Mouse (Mus musculus) intestine, postnatal 0 days (tissue): ENCODE measurements around the gene Pknox1. TPM values are rescaled to one million over a fixed set of nuclear protein-coding genes. Genes with fewer than 3 reads are reported as not detected.

Source experiments
- ATAC-seq: fragments of 200-750 bp; cut with Nextera tagmentation; 2 replicates; pipeline ENCODE4 v1.8.0; 2017; ENCODE audit warnings: mild to moderate bottlenecking, moderate TSS enrichment, moderate library complexity
- H3K27ac ChIP-seq: fragments of 300-500 bp; sonication (generic); 2 replicates; pipeline ENCODE4 v1.5.1; 2014; ENCODE audit warnings: mild to moderate bottlenecking, low read depth, low read length, moderate library complexity
- H3K27me3 ChIP-seq: fragments of 300-500 bp; sonication (generic); replicated peaks from 2 replicates; pipeline ENCODE4 v1.6.1; 2014; ENCODE audit warnings: low read length, mixed read lengths; ENCODE audit not compliant: control insufficient read depth, insufficient read depth
- H3K36me3 ChIP-seq: fragments of 300-500 bp; sonication (generic); 2 replicates; pipeline ENCODE4 v1.6.1; 2014; ENCODE audit warnings: mild to moderate bottlenecking, moderate library complexity; ENCODE audit not compliant: control insufficient read depth, insufficient read depth
- H3K4me1 ChIP-seq: fragments of 300-500 bp; sonication (generic); replicated peaks from 2 replicates; pipeline ENCODE4 v1.6.1; 2014; ENCODE audit warnings: antibody characterized with exemption, low read length, mixed read lengths; ENCODE audit not compliant: control insufficient read depth, insufficient read depth
- H3K4me2 ChIP-seq: fragments of 300-500 bp; sonication (generic); replicated peaks from 2 replicates; pipeline ENCODE4 v1.6.1; 2014; ENCODE audit warnings: low read depth, mild to moderate bottlenecking, moderate library complexity
- H3K4me3 ChIP-seq: fragments of 300-500 bp; sonication (generic); 2 replicates; pipeline ENCODE4 v1.5.1; 2014; ENCODE audit warnings: low read depth, low read length
- H3K9ac ChIP-seq: fragments of 300-500 bp; sonication (generic); 2 replicates; pipeline ENCODE4 v1.6.1; 2014; ENCODE audit warnings: mild to moderate bottlenecking, low read depth, low read length
- H3K9me3 ChIP-seq: fragments of 300-500 bp; sonication (generic); 2 replicates; pipeline ENCODE4 v1.6.1; 2016; ENCODE audit warnings: mixed run types; ENCODE audit not compliant: control insufficient read depth
- CTCF ChIP-seq: sonication (generic); IDR thresholded peaks from 2 replicates; pipeline ENCODE4 v1.5.1; 2016; ENCODE audit warnings: low read depth, mild to moderate bottlenecking, control low read depth, antibody characterized with exemption, moderate library complexity
- WGBS: fragments of 180-500 bp; shearing (Covaris S2); extraction: QIAGEN DNeasy Blood & Tissue Kit; methylation state at CpG from one replicate; pipeline ENCODE4 v1.1.7; 2014; 5-methylcytosine and 5-hydroxymethylcytosine counted together
- polyA plus RNA-seq: library from polyadenylated mRNA; unstranded; fragments of >200 nt; fragmentation: Nextera tagmentation; extraction: Ambion mirVana; gene quantifications from 2 replicates; pipeline ENCODE4 v1.2.1, GENCODE M21; 2015

Gene Pknox1
- polyA plus RNA-seq, 1 experiment from 2014 or later = 10.3 TPM

- Histone ChIP-seq H3K9me3 (no peaks in the 10 kb centered on the region), H3K4me1 (peaks cover 13% of the 10 kb centered on the region; the same call in 1 of the 2 replicates), H3K4me3 (no peak overlapping the region), H3K9ac (no peak overlapping the region), H3K27ac (no peak overlapping the region), H3K36me3 (no peaks in the 10 kb centered on the region), H3K4me2 (no peak overlapping the region), H3K27me3 (no peaks in the 10 kb centered on the region)
- 71% methylated on average over 9 of the region's 9 CpGs for WGBS
- ATAC-seq = peak; percentile 77
- TF ChIP-seq CTCF = no peak
These were observed 5.9 kb downstream of the Pknox1 start for GRCm38 (mm10) chr17:31570321-31570925.

GRCm38 (mm10) chr17:31571689-31572088 is 7.2 kb downstream of the Pknox1 start:
- no peak overlapping the region for H3K9ac ChIP-seq
- H3K4me1 ChIP-seq = peaks cover 7% of the 10 kb centered on the region; the same call in 1 of the 2 replicates
- H3K4me2 ChIP-seq = no peak overlapping the region
- H3K4me3 ChIP-seq = no peak overlapping the region
- TF ChIP-seq CTCF = peak; percentile 31; the same call in 1 of the 2 replicates
- H3K27ac ChIP-seq = no peak overlapping the region
- WGBS = 82% methylated on average over 5 of the region's 5 CpGs
- no peaks in the 10 kb centered on the region for H3K9me3 ChIP-seq
- ATAC-seq = no peak
- no peaks in the 10 kb centered on the region for H3K27me3 ChIP-seq
- no peaks in the 10 kb centered on the region for H3K36me3 ChIP-seq

- no peak overlapping the region for H3K9ac ChIP-seq
- no peak overlapping the region for H3K27ac ChIP-seq
- WGBS = 75% methylated on average over 7 of the region's 7 CpGs
- no peaks in the 10 kb centered on the region for H3K27me3 ChIP-seq
- ATAC-seq = no peak
- no peak overlapping the region for H3K4me2 ChIP-seq
- no peaks in the 10 kb centered on the region for H3K36me3 ChIP-seq
- H3K9me3 ChIP-seq = no peaks in the 10 kb centered on the region
- no peak overlapping the region for H3K4me3 ChIP-seq
- no peak for TF ChIP-seq CTCF
- no peaks in the 10 kb centered on the region; the same call in 1 of the 2 replicates for H3K4me1 ChIP-seq
These were observed 10.1 kb downstream of the Pknox1 start for GRCm38 (mm10) chr17:31574662-31575061.

- H3K4me1 ChIP-seq = no peaks in the 10 kb centered on the region
- no peak for ATAC-seq
- H3K9me3 ChIP-seq = no peaks in the 10 kb centered on the region
- H3K27ac ChIP-seq = no peak overlapping the region
- H3K9ac ChIP-seq = no peak overlapping the region
- no peaks in the 10 kb centered on the region for H3K27me3 ChIP-seq
- no peaks in the 10 kb centered on the region for H3K36me3 ChIP-seq
- 81% methylated on average over 10 of the region's 10 CpGs for WGBS
- no peak overlapping the region for H3K4me3 ChIP-seq
- H3K4me2 ChIP-seq = no peak overlapping the region
- TF ChIP-seq CTCF = no peak
These were observed 12.1 kb downstream of the Pknox1 start for GRCm38 (mm10) chr17:31576394-31577175.

- WGBS = 75% methylated on average over 3 of the region's 3 CpGs
- Histone ChIP-seq H3K9ac (no peak overlapping the region), H3K27ac (no peak overlapping the region), H3K4me1 (no peaks in the 10 kb centered on the region), H3K9me3 (no peaks in the 10 kb centered on the region), H3K4me3 (no peak overlapping the region), H3K27me3 (no peaks in the 10 kb centered on the region), H3K36me3 (0 out of 2 replicates have a peak, but pooled peaks cover 5% of the 10 kb centered on the region), H3K4me2 (no peak overlapping the region)
- no peak for TF ChIP-seq CTCF
- no peak for ATAC-seq
These were observed 15.8 kb downstream of the Pknox1 start for GRCm38 (mm10) chr17:31580344-31580743.

GRCm38 (mm10) chr17:31583185-31583584 is 18.7 kb downstream of the Pknox1 start:
- no peak overlapping the region for H3K4me3 ChIP-seq
- H3K36me3 ChIP-seq = 0 out of 2 replicates have a peak, but pooled peaks cover 5% of the 10 kb centered on the region
- H3K27ac ChIP-seq = no peak overlapping the region
- WGBS = 35% methylated on average over 3 of the region's 3 CpGs
- no peak overlapping the region for H3K9ac ChIP-seq
- no peaks in the 10 kb centered on the region for H3K4me1 ChIP-seq
- H3K9me3 ChIP-seq = no peaks in the 10 kb centered on the region
- H3K27me3 ChIP-seq = no peaks in the 10 kb centered on the region
- ATAC-seq = no peak
- no peak for TF ChIP-seq CTCF
- H3K4me2 ChIP-seq = no peak overlapping the region
